Mouse (Mus musculus) testis, adult 2 months (tissue): Measurements from ENCODE around the gene Wdr19. TPM values are rescaled to one million over a fixed set of nuclear protein-coding genes. Genes with fewer than 3 reads are reported as not detected.
A peak's percentile ranks its signal among the peaks of the same experiment; 100 is the strongest.

Experiments used
- H3K27ac ChIP-seq: fragments of 200-500 bp; 2 replicates; pipeline ENCODE4 v1.5.1; 2012; ENCODE audit warnings: low read depth, low read length; ENCODE audit not compliant: control insufficient read depth, insufficient read depth
- H3K27me3 ChIP-seq: fragments of 200-500 bp; 2 replicates; pipeline ENCODE4 v1.6.1; 2012; ENCODE audit warnings: mild to moderate bottlenecking, low read length, moderate library complexity; ENCODE audit not compliant: control insufficient read depth, insufficient read depth
- H3K36me3 ChIP-seq: fragments of 200-500 bp; 2 replicates; pipeline ENCODE4 v1.6.1; 2012; ENCODE audit warnings: mild to moderate bottlenecking, low read length; ENCODE audit not compliant: control insufficient read depth, insufficient read depth
- H3K4me1 ChIP-seq: fragments of 200-500 bp; 2 replicates; pipeline ENCODE4 v1.6.1; 2012; ENCODE audit warnings: low read length; ENCODE audit not compliant: control insufficient read depth, insufficient read depth
- H3K4me3 ChIP-seq: fragments of 200-500 bp; 2 replicates; pipeline ENCODE4 v1.5.1; 2012; ENCODE audit warnings: low read depth, mild to moderate bottlenecking, low read length, moderate library complexity, mixed read lengths; ENCODE audit not compliant: control insufficient read depth
- CTCF ChIP-seq: fragments of 200-500 bp; IDR thresholded peaks from 2 replicates; pipeline ENCODE4 v1.5.1; 2012; ENCODE audit warnings: low read depth, mild to moderate bottlenecking, inconsistent platforms, low read length, moderate library complexity; ENCODE audit not compliant: control insufficient read depth, insufficient read depth, insufficient replicate concordance
- POLR2A ChIP-seq: fragments of 200-500 bp; IDR thresholded peaks from 2 replicates; pipeline ENCODE4 v1.6.1; 2012; ENCODE audit warnings: low read depth, mild to moderate bottlenecking, inconsistent platforms, low read length, moderate library complexity; ENCODE audit not compliant: control insufficient read depth
- polyA plus RNA-seq: library from polyadenylated mRNA; depleted of rRNA; stranded (reverse); fragments of >200 nt; gene quantifications from 2 replicates; pipeline ENCODE4 v1.2.3, GENCODE M21; 2012

The Wdr19 gene
- polyA plus RNA-seq, 1 experiment = 19.4 TPM

GRCm38 (mm10) chr5:65157412-65158381 lies 41.8 kb upstream of the Wdr19 start:
- Histone ChIP-seq H3K27me3 (no peaks in the 10 kb centered on the region), H3K4me1 (peaks cover 7% of the 10 kb centered on the region), H3K4me3 (peak overlapping the region; percentile 42), H3K36me3 (no peaks in the 10 kb centered on the region), H3K27ac (no peak overlapping the region; the same call in 1 of the 2 replicates)
- TF ChIP-seq CTCF (no peak), POLR2A (no peak)

DNA sequence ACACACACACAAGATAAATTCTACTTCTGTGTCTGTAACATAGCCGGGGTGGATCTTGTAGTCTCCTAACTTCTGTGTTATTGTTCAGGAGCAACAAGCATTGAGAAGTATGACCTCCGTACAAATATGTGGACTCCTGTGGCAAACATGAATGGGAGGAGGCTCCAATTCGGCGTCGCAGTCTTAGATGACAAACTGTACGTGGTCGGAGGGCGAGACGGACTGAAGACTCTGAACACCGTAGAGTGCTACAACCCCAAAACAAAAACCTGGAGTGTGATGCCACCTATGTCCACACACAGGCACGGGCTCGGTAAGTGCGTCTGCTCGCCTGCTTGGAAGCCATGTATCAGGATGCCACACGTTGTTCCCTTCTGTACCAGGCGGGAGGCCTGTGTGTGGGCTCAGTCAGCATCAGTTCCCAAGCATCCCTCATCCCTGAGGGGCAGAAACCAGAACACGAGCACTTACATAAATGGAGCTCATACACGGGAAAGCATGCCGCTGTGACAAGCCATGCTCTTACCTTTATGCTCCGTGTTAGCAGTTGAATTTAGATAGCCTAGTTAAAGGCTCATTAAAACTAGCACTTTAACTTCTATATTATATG lies 40.7 kb upstream of the Wdr19 start:
- TF ChIP-seq CTCF (no peak), POLR2A (no peak)
- Histone ChIP-seq H3K27ac (no peak overlapping the region), H3K36me3 (no peaks in the 10 kb centered on the region), H3K4me3 (no peak overlapping the region), H3K4me1 (peaks cover 7% of the 10 kb centered on the region), H3K27me3 (no peaks in the 10 kb centered on the region)

DNA sequence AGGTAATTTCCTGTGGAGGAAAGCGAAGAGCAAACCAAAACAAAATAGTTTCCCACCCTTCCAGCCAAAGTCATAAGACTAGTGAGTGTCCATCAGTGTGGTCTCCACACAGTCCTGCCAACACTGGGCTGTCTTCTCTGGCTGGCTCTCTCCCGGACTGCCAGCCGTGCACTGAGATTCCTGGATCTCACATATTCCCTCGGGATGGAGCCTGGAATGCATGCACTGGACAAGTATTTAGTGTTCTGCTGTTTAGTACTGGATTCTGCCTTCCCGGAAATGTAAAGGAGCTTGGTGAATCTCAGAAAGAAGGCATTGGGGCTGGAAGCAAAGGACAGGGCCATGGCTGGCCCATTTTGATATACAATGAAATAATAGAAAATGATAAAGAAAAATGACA lies 36.5 kb upstream of the Wdr19 start:
- Histone ChIP-seq H3K4me1 (peaks cover 1% of the 10 kb centered on the region), H3K27me3 (no peaks in the 10 kb centered on the region), H3K4me3 (no peak overlapping the region), H3K27ac (no peak overlapping the region), H3K36me3 (no peaks in the 10 kb centered on the region)
- TF ChIP-seq CTCF (no peak), POLR2A (no peak)

GRCm38 (mm10) chr5:65163489-65164092 lies 35.9 kb upstream of the Wdr19 start:
- TF ChIP-seq POLR2A (no peak), CTCF (no peak)
- Histone ChIP-seq H3K4me1 (no peaks in the 10 kb centered on the region; the same call in 1 of the 2 replicates), H3K27ac (no peak overlapping the region), H3K36me3 (no peaks in the 10 kb centered on the region), H3K4me3 (no peak overlapping the region), H3K27me3 (no peaks in the 10 kb centered on the region)

GRCm38 (mm10) chr5:65170206-65170605 lies 29.3 kb upstream of the Wdr19 start:
- Histone ChIP-seq H3K4me3 (no peak overlapping the region), H3K27me3 (no peaks in the 10 kb centered on the region), H3K4me1 (peaks cover 3% of the 10 kb centered on the region), H3K27ac (no peak overlapping the region), H3K36me3 (no peaks in the 10 kb centered on the region)
- TF ChIP-seq CTCF = no peak
- TF ChIP-seq POLR2A = no peak

GRCm38 (mm10) chr5:65175035-65175917 lies 24.2 kb upstream of the Wdr19 start:
- Histone ChIP-seq H3K36me3 (no peaks in the 10 kb centered on the region), H3K27ac (no peak overlapping the region), H3K4me1 (peaks cover 9% of the 10 kb centered on the region), H3K4me3 (peak overlapping the region; percentile 13; the same call in 1 of the 2 replicates), H3K27me3 (no peaks in the 10 kb centered on the region)
- TF ChIP-seq CTCF = no peak

- Histone ChIP-seq H3K4me1 (peaks cover 9% of the 10 kb centered on the region), H3K27me3 (no peaks in the 10 kb centered on the region), H3K27ac (no peak overlapping the region), H3K36me3 (no peaks in the 10 kb centered on the region), H3K4me3 (peak overlapping the region; percentile 13; the same call in 1 of the 2 replicates)
- TF ChIP-seq CTCF (no peak), POLR2A (no peak)
Measured at GRCm38 (mm10) chr5:65175918-65176484, 23.5 kb upstream of the Wdr19 start.
